Mouse (Mus musculus) CH12.LX (cell line): ENCODE data around the gene Bpifb6.

Experiments used
- BHLHE40 ChIP-seq: IDR thresholded peaks from 2 replicates; pipeline ENCODE4 v1.6.1; 2011; ENCODE audit warnings: mild to moderate bottlenecking, low read depth, low read length, improper control_type of control experiment
- CTCF ChIP-seq, 2 experiments: IDR thresholded peaks in 1 of 2; conservative IDR thresholded peaks in 1 of 2; 2 replicates each; pipeline ENCODE4 v1.5.1; 2011 to 2012; ENCODE audit warnings: low read depth in 2 of 2, low read length in 2 of 2, improper control_type of control experiment in 1 of 2, inconsistent platforms in 1 of 2, mild to moderate bottlenecking in 1 of 2, moderate library complexity in 1 of 2
- EP300 ChIP-seq: IDR thresholded peaks from 2 replicates; pipeline ENCODE4 v1.6.1; 2011; ENCODE audit warnings: low read length, improper control_type of control experiment
- JUN ChIP-seq: IDR thresholded peaks from 2 replicates; pipeline ENCODE4 v1.6.1; 2011; ENCODE audit warnings: low read depth, mild to moderate bottlenecking, low read length, improper control_type of control experiment, moderate library complexity; ENCODE audit not compliant: insufficient read depth
- JUND ChIP-seq: conservative IDR thresholded peaks from 2 replicates; pipeline ENCODE4 v1.6.1; 2011; ENCODE audit warnings: low read depth, low read length, improper control_type of control experiment
- MAX ChIP-seq: IDR thresholded peaks from 2 replicates; pipeline ENCODE4 v1.6.1; 2011; ENCODE audit warnings: low read length, improper control_type of control experiment
- POLR2A ChIP-seq: IDR thresholded peaks from 2 replicates; pipeline ENCODE4 v1.6.1; 2011; ENCODE audit warnings: low read depth, mild to moderate bottlenecking, improper control_type of control experiment, low read length
- POLR2AphosphoS2 ChIP-seq: IDR thresholded peaks from 2 replicates; pipeline ENCODE4 v1.6.1; 2011; ENCODE audit warnings: low read depth, low read length, improper control_type of control experiment
- RAD21 ChIP-seq: IDR thresholded peaks from 2 replicates; pipeline ENCODE4 v1.6.1; 2011; ENCODE audit warnings: low read depth, mild to moderate bottlenecking, low read length, improper control_type of control experiment, moderate library complexity
- ZMIZ1 ChIP-seq: IDR thresholded peaks from 2 replicates; pipeline ENCODE4 v1.6.1; 2012; ENCODE audit warnings: low read depth, mild to moderate bottlenecking, inconsistent platforms, low read length, improper control_type of control experiment
- ZNF384 ChIP-seq: IDR thresholded peaks from 2 replicates; pipeline ENCODE4 v1.6.1; 2012; ENCODE audit warnings: low read depth, low read length, improper control_type of control experiment, inconsistent platforms

DNA sequence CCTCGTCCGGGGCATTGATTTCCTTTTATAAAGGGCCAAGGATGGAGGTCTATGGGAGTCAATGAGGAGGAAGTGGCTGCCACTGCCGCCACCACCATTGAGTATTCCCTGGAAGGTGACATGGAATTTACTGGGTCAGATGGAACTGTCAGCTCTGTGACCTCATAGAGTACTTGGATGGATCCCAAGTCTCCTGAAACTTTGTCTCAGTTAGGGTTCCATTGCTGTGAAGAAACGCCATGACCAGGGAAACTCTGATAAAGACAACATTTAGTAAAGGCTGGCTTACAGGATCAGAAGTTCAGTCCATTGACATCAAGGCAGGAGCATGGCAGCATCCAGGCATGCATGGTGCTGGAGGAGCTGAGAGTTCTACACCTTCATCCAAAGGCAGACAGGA is 29.2 kb upstream of the Bpifb6 start, which contains the start of gene Sun5:
- TF ChIP-seq CTCF (conservative IDR thresholded peaks at IDR 0.05 in 1 of 2, IDR thresholded peaks at IDR 0.05 in 1 of 2; ENCODE audit: low read depth in 2 of 2, low read length in 2 of 2), result no peak
- no peak for TF ChIP-seq ZNF384
- TF ChIP-seq ZMIZ1, result no peak
- no peak for TF ChIP-seq POLR2A
- TF ChIP-seq EP300, result no peak
- TF ChIP-seq POLR2AphosphoS2, result no peak
- no peak for TF ChIP-seq BHLHE40
- TF ChIP-seq JUN, result no peak
- TF ChIP-seq RAD21, result no peak
- no peak for TF ChIP-seq JUND
- TF ChIP-seq MAX, result no peak
